Mouse (Mus musculus) neural tube, embryonic 13.5 days (tissue): ENCODE measurements around the gene Hist1h2ae. TPM values are rescaled to one million over a fixed set of nuclear protein-coding genes. Genes with fewer than 3 reads are reported as not detected.
A peak's percentile ranks its signal among the peaks of the same experiment; 100 is the strongest.

Experiments used
- ATAC-seq: fragments of 200-750 bp; cut with Nextera tagmentation; 2 replicates; pipeline ENCODE4 v1.8.0; 2017; ENCODE audit warnings: low read depth, mild to moderate bottlenecking, moderate TSS enrichment, moderate library complexity
- H3K27ac ChIP-seq: fragments of 300-500 bp; sonication (generic); replicated peaks from 2 replicates; pipeline ENCODE4 v1.5.1; 2015; ENCODE audit warnings: moderate library complexity, mild to moderate bottlenecking, inconsistent platforms
- H3K27me3 ChIP-seq: fragments of 300-500 bp; sonication (generic); 2 replicates; pipeline ENCODE4 v1.6.1; 2015; ENCODE audit warnings: mild to moderate bottlenecking, inconsistent platforms
- H3K36me3 ChIP-seq: fragments of 300-500 bp; sonication (generic); 2 replicates; pipeline ENCODE4 v1.6.1; 2015; ENCODE audit warnings: mild to moderate bottlenecking, inconsistent platforms
- H3K4me1 ChIP-seq: fragments of 300-500 bp; sonication (generic); replicated peaks from 2 replicates; pipeline ENCODE4 v1.6.1; 2015; ENCODE audit warnings: inconsistent platforms
- H3K4me2 ChIP-seq: fragments of 300-500 bp; sonication (generic); 2 replicates; pipeline ENCODE4 v1.6.1; 2015; ENCODE audit warnings: inconsistent platforms, mild to moderate bottlenecking, moderate library complexity
- H3K4me3 ChIP-seq: fragments of 300-500 bp; sonication (generic); 2 replicates; pipeline ENCODE4 v1.5.1; 2015; ENCODE audit warnings: mild to moderate bottlenecking, inconsistent platforms
- H3K9ac ChIP-seq: fragments of 300-500 bp; sonication (generic); 2 replicates; pipeline ENCODE4 v1.6.1; 2015; ENCODE audit warnings: moderate library complexity, mild to moderate bottlenecking, inconsistent platforms
- H3K9me3 ChIP-seq: fragments of 300-500 bp; sonication (generic); 2 replicates; pipeline ENCODE4 v1.6.1; 2016; ENCODE audit warnings: inconsistent platforms
- WGBS: fragments of 180-500 bp; shearing (Covaris S2); methylation state at CpG from one replicate; pipeline ENCODE4 v1.1.7; 2015; 5-methylcytosine and 5-hydroxymethylcytosine counted together
- polyA plus RNA-seq: library from polyadenylated mRNA; unstranded; fragments of >200 nt; fragmentation: Nextera tagmentation; extraction: Ambion mirVana; gene quantifications from 2 replicates; pipeline ENCODE4 v1.2.1, GENCODE M21; 2015

Gene Hist1h2ae
- 12.3 and 18.7 TPM in 2 replicates for polyA plus RNA-seq

DNA sequence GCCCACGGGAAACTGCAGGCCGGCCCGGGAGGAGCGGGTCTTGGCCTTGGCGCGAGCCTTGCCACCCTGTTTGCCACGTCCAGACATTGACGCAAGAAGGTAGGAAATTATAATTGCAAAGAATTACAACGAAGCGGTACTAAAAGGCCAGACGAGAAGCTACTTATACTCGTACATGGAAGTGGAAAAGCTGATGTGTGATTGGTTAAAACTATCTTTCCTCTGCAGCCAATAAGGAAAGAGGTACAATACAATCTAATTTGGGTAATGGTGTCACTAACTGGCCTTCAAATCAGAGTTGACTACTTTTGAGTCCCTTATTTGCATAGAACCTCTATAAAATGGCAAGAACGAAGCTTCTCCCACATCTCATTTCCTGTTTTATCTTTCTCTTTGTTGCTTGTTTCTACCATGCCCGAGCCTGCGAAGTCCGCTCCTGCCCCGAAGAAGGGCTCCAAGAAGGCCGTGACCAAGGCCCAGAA lies at the start of gene Hist1h2ae, which contains the start of gene Hist1h2bg:
Gene Hist1h2ae (minus strand): TSS at position 199 of the 482 bp plus-strand sequence.
Gene Hist1h2bg (plus strand): TSS at position 375 of the 482 bp plus-strand sequence.
- Histone ChIP-seq H3K4me2 (peak within 1 kb of the TSS; percentile 81), H3K9ac (peak within 1 kb of the TSS; percentile 80)
- 0% methylated on average over 18 of the region's 18 CpGs for WGBS

DNA sequence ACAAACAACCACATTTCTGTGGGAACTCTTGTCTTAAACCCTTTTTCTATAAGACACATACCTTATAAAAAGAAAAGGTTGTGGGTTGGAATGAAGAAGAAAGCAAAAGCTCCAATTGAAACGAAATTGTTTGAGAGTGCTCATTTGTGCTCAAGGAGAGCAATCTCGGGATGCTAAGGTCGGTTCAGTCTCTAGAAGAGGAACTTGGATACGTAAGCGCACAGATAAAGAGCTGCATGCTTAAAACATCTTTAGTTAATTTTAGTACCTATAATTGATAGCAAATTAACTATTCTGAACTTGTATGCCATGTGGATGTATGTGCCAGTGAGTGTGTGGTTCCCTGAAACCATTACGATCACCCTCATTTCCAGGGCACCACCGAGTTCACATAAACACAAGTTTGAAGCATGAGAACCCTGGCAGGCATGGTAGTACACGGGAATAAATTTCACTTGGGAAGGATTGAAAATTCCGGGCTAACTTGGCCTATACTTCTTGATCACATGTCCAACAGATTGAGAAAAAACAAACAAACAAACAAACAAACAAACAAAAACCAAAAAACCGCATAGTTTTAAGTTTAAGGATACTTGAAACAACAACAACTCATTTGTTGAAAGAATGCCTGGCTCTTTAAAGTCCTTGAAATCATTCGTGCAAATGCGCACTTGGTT lies 49.2 kb upstream of the Hist1h2ae start:
- no peaks in the 10 kb centered on the region for H3K9me3 ChIP-seq
- WGBS: 54% methylated on average over 12 of the region's 12 CpGs
- H3K4me1 ChIP-seq: peaks cover 30% of the 10 kb centered on the region
- no peaks in the 10 kb centered on the region for H3K27me3 ChIP-seq
- peak overlapping the region; percentile 52 for H3K4me3 ChIP-seq
- H3K27ac ChIP-seq: peak overlapping the region; percentile 95
- no peak for ATAC-seq
- peak overlapping the region; percentile 76 for H3K9ac ChIP-seq
- H3K36me3 ChIP-seq: no peaks in the 10 kb centered on the region
- H3K4me2 ChIP-seq: peak overlapping the region; percentile 88

More for the DNA sequence above, at the start of gene Hist1h2ae, which contains the start of gene Hist1h2bg:
- Histone ChIP-seq H3K9me3 (no peaks in the 10 kb centered on the region), H3K4me3 (peak within 1 kb of the TSS; percentile 45), H3K4me1 (peaks cover 28% of the 10 kb centered on the region), H3K36me3 (no peaks in the 10 kb centered on the region), H3K27ac (peak within 1 kb of the TSS; percentile 96), H3K27me3 (no peaks in the 10 kb centered on the region)
- peak; percentile 91 for ATAC-seq

DNA sequence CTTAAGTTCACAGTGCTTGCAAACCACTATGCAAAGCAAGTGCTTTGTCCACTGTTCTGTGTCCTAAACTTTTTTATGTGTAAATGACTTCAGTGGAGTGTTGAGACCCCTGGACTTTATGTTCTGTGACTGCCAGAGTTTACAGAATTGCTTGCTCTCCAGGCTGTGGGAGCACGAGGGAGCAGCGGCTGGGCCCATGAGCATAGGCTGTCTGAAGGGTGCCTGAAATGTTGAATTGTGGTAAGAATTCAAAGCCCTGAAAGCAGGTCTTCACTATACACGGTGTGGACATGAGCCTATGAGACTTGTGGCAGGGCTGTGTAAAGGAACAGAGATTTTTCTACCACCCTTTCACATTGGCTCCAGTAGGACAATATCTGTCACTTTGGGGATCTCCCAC lies 40.6 kb upstream of the Hist1h2ae start:
- Histone ChIP-seq H3K27ac (no peak overlapping the region), H3K9me3 (no peaks in the 10 kb centered on the region), H3K9ac (no peak overlapping the region), H3K36me3 (no peaks in the 10 kb centered on the region), H3K27me3 (no peaks in the 10 kb centered on the region), H3K4me1 (no peaks in the 10 kb centered on the region), H3K4me2 (no peak overlapping the region), H3K4me3 (no peak overlapping the region)
- no peak for ATAC-seq
- 89% methylated on average over 3 of the region's 3 CpGs for WGBS

DNA sequence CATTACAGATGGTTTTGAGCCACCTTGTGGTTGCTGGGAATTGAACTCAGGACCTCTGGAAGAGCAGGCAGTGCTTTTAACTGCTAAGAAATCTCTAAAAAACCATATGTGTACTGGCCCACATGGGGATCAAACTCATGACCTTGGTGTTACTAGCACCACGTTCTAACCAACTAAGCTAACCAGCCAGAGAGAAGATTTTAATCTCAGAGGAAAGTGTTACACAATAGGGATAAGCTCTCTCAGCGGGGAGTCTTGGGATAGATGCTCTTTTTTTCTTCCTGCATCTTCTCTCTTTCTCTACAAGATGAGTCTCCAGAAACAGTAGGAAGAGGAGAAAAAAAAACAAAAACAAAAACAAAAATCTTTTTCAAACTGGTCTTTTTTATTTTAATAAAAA lies 39.4 kb upstream of the Hist1h2ae start:
- Histone ChIP-seq H3K9ac (no peak overlapping the region), H3K36me3 (no peaks in the 10 kb centered on the region), H3K4me2 (no peak overlapping the region), H3K9me3 (no peaks in the 10 kb centered on the region), H3K27ac (no peak overlapping the region), H3K27me3 (no peaks in the 10 kb centered on the region), H3K4me1 (no peaks in the 10 kb centered on the region), H3K4me3 (no peak overlapping the region)
- ATAC-seq: no peak
- 79% methylated on average over 2 of the region's 2 CpGs for WGBS

DNA sequence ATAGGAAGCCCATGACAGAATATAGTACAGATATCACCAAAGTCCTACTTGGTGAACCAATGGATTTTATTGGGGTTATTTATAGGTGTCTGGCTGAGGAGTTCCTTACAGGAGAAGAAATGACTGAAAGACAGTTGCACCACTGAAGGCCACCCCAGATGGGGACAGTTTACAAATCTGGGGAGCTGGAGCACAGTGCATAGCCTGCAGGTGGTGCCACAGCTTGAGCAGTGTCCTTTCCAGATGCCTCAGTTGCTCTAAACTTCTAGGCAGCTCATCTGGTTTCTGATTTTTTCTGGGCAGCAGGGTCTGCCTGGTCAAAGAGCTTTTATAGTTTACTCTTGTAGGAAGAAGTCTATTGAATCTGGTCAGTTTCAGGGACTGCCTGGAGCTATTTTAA lies 38.8 kb upstream of the Hist1h2ae start:
- Histone ChIP-seq H3K9ac (no peak overlapping the region), H3K9me3 (no peaks in the 10 kb centered on the region), H3K4me2 (no peak overlapping the region), H3K4me3 (no peak overlapping the region), H3K27ac (no peak overlapping the region), H3K36me3 (no peaks in the 10 kb centered on the region), H3K4me1 (no peaks in the 10 kb centered on the region), H3K27me3 (no peaks in the 10 kb centered on the region)
- ATAC-seq: no peak

DNA sequence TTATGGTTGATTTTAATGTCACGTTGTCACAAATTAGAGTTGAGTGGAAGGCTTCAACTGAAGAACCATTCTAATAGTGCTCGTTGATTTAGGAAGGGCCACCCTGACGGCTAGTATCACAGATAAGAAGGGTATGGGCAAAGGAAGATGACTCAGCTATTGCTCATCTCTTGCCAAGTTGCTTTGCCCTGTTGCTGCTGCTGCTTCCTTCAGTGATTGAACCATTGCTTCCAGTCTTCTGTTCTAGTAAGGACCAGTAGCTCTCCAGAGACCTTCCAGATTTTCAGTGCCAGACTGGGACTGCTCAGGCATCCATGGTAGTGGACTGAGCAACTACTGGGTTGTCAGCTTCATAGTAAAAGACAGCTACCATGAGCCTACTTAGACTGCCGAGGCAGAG lies 38.2 kb upstream of the Hist1h2ae start:
- no peaks in the 10 kb centered on the region for H3K4me1 ChIP-seq
- H3K9me3 ChIP-seq: no peaks in the 10 kb centered on the region
- no peaks in the 10 kb centered on the region for H3K27me3 ChIP-seq
- no peak overlapping the region for H3K27ac ChIP-seq
- no peak overlapping the region for H3K4me3 ChIP-seq
- H3K36me3 ChIP-seq: no peaks in the 10 kb centered on the region
- ATAC-seq: no peak
- no peak overlapping the region for H3K4me2 ChIP-seq
- 89% methylated on average over 4 of the region's 4 CpGs for WGBS
- H3K9ac ChIP-seq: no peak overlapping the region

DNA sequence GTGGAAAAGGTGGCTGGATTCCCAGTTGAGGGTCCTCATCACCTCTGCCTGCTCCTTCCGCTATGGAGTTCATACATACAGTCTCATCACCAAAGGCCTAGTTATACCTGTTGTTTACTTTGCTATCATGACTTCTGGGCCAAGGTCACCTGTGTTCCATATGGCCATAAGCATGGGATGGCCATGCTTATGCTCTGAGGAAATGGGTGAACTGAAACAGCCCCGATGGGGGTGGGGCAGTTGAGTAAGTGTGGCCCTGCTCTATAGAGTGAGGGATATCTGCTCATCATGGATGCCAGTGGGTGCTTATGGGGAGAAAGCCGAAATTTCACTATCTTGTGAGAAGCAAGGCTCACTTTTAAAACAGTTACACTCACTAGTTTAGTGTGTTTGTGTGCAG lies 34.0 kb upstream of the Hist1h2ae start:
- no peaks in the 10 kb centered on the region for H3K27me3 ChIP-seq
- no peak for ATAC-seq
- WGBS: 87% methylated on average over 3 of the region's 3 CpGs
- no peak overlapping the region for H3K4me3 ChIP-seq
- no peaks in the 10 kb centered on the region for H3K9me3 ChIP-seq
- H3K27ac ChIP-seq: no peak overlapping the region
- no peaks in the 10 kb centered on the region for H3K36me3 ChIP-seq
- H3K4me2 ChIP-seq: no peak overlapping the region
- no peaks in the 10 kb centered on the region for H3K4me1 ChIP-seq
- no peak overlapping the region for H3K9ac ChIP-seq

DNA sequence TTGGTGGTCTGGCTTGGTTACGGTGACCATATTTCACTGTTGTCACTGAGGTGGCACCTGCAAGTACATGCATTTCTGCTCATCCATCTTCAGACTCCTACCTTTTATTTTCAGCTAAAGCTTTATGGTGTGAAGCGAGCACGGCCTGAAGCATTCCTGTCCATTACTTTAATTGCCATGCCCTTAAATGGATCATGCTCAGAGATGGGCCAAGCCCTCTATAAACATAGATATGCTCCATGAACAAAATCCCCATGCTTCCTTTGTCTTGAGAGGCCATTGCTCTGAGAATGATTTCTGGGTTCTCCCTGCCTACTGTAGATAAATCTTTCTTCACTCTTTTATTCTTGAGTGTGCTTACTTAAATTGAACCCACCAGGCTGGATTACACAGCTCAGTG lies 33.4 kb upstream of the Hist1h2ae start:
- H3K36me3 ChIP-seq: no peaks in the 10 kb centered on the region
- no peak for ATAC-seq
- WGBS: 86% methylated on average over 3 of the region's 3 CpGs
- H3K4me1 ChIP-seq: no peaks in the 10 kb centered on the region
- H3K27me3 ChIP-seq: no peaks in the 10 kb centered on the region
- H3K9ac ChIP-seq: no peak overlapping the region
- H3K27ac ChIP-seq: no peak overlapping the region
- H3K9me3 ChIP-seq: no peaks in the 10 kb centered on the region
- H3K4me2 ChIP-seq: no peak overlapping the region
- H3K4me3 ChIP-seq: no peak overlapping the region

DNA sequence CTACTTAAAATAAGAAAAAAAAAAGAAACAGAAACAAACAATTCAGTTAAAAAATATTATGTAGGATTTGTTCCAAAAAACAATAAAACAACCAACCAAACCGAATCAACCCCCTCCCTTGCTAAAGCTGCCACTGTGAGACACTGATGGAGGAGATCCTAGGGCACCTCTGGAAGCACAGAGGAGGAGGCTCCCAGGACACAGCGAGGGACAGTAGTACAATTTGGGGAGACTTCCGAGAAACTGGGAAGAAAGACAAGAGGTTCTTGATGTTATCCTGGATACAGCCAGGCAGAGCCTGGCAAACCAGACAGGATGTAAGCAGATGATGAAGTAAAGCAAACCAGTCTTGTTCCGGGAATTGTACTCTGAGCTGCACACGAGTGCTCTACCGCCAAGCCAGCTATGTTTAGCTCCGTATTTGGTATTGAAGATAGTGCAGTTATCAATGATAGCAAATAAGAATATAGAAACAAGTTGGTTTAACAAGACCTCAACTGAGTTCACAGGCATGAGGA lies 32.2 kb upstream of the Hist1h2ae start:
- Histone ChIP-seq H3K4me1 (no peaks in the 10 kb centered on the region), H3K4me2 (no peak overlapping the region), H3K27ac (no peak overlapping the region), H3K9ac (no peak overlapping the region), H3K9me3 (no peaks in the 10 kb centered on the region), H3K4me3 (no peak overlapping the region), H3K27me3 (no peaks in the 10 kb centered on the region), H3K36me3 (no peaks in the 10 kb centered on the region)
- ATAC-seq: no peak
- 81% methylated on average over 7 of the region's 7 CpGs for WGBS

DNA sequence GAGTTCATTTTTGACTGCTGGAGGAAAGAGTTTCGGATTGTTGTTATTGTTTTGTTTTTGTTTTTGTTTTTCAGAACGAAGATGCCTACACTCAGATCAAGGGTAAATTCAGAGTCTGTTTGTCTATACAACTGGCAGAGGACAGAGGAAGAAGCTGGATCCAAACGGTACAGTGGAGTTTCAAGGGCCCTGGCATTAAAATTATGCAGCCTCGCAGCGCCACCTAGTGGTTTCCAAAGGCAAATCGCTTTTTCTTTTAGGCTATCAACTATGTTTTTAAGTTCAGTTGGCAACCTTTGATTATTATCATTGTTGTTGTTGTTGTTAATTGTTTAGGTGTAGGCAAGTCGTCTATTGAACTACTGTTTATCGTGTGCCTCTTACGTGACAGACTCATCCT lies 26.9 kb upstream of the Hist1h2ae start:
- WGBS: 7% methylated on average over 9 of the region's 9 CpGs

DNA sequence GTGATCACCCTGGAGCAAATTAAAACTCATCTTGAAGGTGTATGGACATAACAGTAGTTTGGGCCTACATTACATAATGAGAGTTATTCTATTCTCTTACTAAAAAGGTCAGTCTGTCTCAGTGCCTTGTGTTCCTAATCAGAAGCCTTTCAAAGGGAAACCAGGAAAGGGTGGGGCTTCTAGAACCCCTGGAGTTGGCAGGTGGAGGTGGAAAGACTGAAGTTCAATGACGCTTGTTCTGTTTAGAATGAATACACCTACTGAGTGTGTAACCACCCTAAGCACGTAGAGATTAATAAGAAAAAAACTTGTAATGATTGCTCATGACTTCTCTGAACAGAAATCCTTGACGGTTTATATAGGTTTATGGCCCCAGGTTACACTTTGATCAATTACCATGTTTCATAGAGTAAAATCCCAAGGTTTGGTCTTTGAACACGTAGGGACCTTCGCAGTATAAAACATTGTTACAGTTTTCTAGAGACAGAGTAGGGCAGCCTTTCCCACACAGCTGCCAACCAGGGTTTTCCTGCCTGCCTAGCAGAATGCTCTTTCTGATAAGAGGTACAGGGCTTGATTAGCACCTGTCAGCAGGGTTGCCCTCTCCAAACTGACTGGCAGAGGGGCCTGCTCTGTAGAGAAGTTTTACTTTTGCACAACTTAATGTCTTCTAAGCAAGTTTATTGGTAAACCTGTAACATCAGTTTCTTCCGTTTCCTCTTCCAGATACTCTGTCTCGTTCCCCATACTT lies 24.8 kb upstream of the Hist1h2ae start:
- WGBS: 87% methylated on average over 7 of the region's 7 CpGs
- no peaks in the 10 kb centered on the region for H3K4me1 ChIP-seq
- no peak overlapping the region for H3K4me3 ChIP-seq
- no peaks in the 10 kb centered on the region for H3K27me3 ChIP-seq
- no peaks in the 10 kb centered on the region for H3K36me3 ChIP-seq
- no peaks in the 10 kb centered on the region for H3K9me3 ChIP-seq
- H3K4me2 ChIP-seq: no peak overlapping the region
- H3K27ac ChIP-seq: no peak overlapping the region
- H3K9ac ChIP-seq: no peak overlapping the region
- ATAC-seq: no peak

More for the DNA sequence above, 26.9 kb upstream of the Hist1h2ae start:
- no peak overlapping the region for H3K4me3 ChIP-seq
- no peak overlapping the region for H3K4me2 ChIP-seq
- no peaks in the 10 kb centered on the region for H3K9me3 ChIP-seq
- no peaks in the 10 kb centered on the region for H3K4me1 ChIP-seq
- ATAC-seq: no peak
- H3K27me3 ChIP-seq: no peaks in the 10 kb centered on the region
- no peaks in the 10 kb centered on the region for H3K36me3 ChIP-seq
- no peak overlapping the region for H3K9ac ChIP-seq
- no peak overlapping the region for H3K27ac ChIP-seq

DNA sequence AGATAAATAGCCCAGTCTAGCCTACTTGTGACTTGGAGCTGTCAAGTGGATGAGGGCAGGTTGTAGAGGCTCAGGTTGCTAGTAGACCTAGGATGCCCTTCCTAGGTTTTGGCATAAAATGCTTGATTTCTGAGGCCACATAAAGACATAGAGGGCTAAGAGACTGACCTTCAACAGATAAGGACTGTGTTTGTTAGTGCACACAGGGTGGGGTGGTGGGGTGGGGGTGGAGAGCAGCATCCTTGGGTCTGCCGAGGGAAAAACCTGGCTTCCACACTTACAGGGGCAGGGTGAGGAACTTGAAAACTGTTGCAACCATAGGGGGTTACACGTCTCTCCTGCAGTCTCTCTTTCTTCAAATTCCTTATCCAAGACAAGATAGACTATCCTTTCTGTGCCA lies 24.2 kb upstream of the Hist1h2ae start:
- Histone ChIP-seq H3K4me3 (no peak overlapping the region), H3K27ac (no peak overlapping the region), H3K36me3 (no peaks in the 10 kb centered on the region), H3K9me3 (no peaks in the 10 kb centered on the region), H3K27me3 (no peaks in the 10 kb centered on the region), H3K9ac (no peak overlapping the region), H3K4me2 (no peak overlapping the region), H3K4me1 (no peaks in the 10 kb centered on the region)
- ATAC-seq: no peak
- WGBS: 89% methylated on average over 2 of the region's 2 CpGs
